Mouse (Mus musculus): ENCODE measurements at regions not wholly inside any gene's neighbourhood (a gene's known extent, or its start where the extent isn't known, plus 50 kb on each side); places are given as distances from the start of the nearest gene placed in this dataset.

DNA sequence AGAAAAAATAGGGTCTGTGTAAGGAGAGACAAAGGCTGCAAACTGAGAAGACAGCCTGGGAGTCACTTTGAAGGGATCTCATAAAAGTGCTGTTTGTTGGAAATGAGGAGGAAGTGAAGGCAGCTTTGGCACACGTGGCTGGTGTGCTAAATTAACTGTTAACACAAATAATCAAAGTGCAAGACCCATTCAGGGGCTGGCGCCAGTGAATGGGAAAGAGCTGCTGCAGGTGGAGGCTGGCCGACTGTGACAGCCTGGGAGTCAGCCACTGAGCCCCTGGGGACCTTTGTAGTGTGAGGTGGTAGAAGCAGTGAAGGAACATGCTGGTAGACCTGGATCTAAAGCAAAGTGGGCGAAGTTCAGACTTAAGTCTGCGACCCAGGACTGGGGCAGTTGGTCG, 57.8 kb upstream of the Gm21897 start:
- TF ChIP-seq CTCF (IDR thresholded peaks at IDR 0.05; ENCODE audit: low read depth) (no peak), EP300 (IDR thresholded peaks at IDR 0.05; ENCODE audit: low read depth) (no peak)
